Mouse (Mus musculus) myocyte (in vitro differentiated cells): ENCODE data around the gene Anks1b.

Experiments used
- E2F4 ChIP-seq: IDR thresholded peaks from one replicate; pipeline ENCODE4 v1.6.1; 2011; ENCODE audit warnings: mild to moderate bottlenecking, control low read depth, moderate library complexity; ENCODE audit not compliant: insufficient read depth
- MAX ChIP-seq: IDR thresholded peaks from one replicate; pipeline ENCODE4 v1.6.1; 2011; ENCODE audit warnings: low read depth, mild to moderate bottlenecking, control low read depth
- MYOG ChIP-seq, 3 experiments: IDR thresholded peaks; one replicate each; pipeline ENCODE4 v1.6.1; 2011; ENCODE audit warnings: control low read depth in 2 of 3, low read depth in 2 of 3, mild to moderate bottlenecking in 2 of 3; ENCODE audit not compliant: insufficient read length in 2 of 3, control insufficient read depth in 1 of 3, insufficient read depth in 1 of 3
- POLR2A ChIP-seq: IDR thresholded peaks from one replicate; pipeline ENCODE4 v1.6.1; 2011; ENCODE audit warnings: low read depth, mild to moderate bottlenecking, control low read depth, moderate library complexity; ENCODE audit not compliant: insufficient read length
- POLR2AphosphoS2 ChIP-seq: IDR thresholded peaks from one replicate; pipeline ENCODE4 v1.6.1; 2011; ENCODE audit warnings: low read depth, control low read depth; ENCODE audit not compliant: insufficient read length
- TCF12 ChIP-seq: IDR thresholded peaks from one replicate; pipeline ENCODE4 v1.6.1; 2011; ENCODE audit warnings: mild to moderate bottlenecking, control low read depth; ENCODE audit not compliant: poor library complexity, insufficient read depth, severe bottlenecking
- TCF3 ChIP-seq: IDR thresholded peaks from one replicate; pipeline ENCODE4 v1.6.1; 2011; ENCODE audit warnings: low read depth, control low read depth; ENCODE audit not compliant: insufficient read length
- USF1 ChIP-seq: IDR thresholded peaks from one replicate; pipeline ENCODE4 v1.6.1; 2011; ENCODE audit warnings: low read depth, mild to moderate bottlenecking, control low read depth, moderate library complexity

- TF ChIP-seq POLR2A (no peak), MAX (no peak), POLR2AphosphoS2 (no peak), E2F4 (no peak), MYOG (IDR thresholded peaks at IDR 0.05; ENCODE audit: control insufficient read depth in 1 of 3, insufficient read depth in 1 of 3, insufficient read length in 2 of 3, low read depth in 2 of 3) (no peak), USF1 (no peak), TCF12 (no peak), TCF3 (no peak)
Observed at GRCm38 (mm10) chr10:90970560-90970959, 1097.3 kb downstream of the Anks1b start.
